Mouse (Mus musculus) stomach, embryonic 14.5 days (tissue): Measurements from ENCODE around the gene Agl. TPM values are rescaled to one million over a fixed set of nuclear protein-coding genes. Genes with fewer than 3 reads are reported as not detected.
"Not testable (repeated sequence)": the region's sequence is repeated elsewhere in the genome, so short reads cannot be mapped to it uniquely, and the experiment has no call there.

Source experiments
- ATAC-seq: fragments of 200-750 bp; cut with Nextera tagmentation; 2 replicates; pipeline ENCODE4 v1.8.0; 2017; ENCODE audit warnings: low read depth, moderate TSS enrichment; ENCODE audit not compliant: insufficient number of reproducible peaks, insufficient read depth, low FRiP score
- H3K27ac ChIP-seq: fragments of 300-500 bp; sonication (generic); 2 replicates; pipeline ENCODE4 v1.5.1; 2014; ENCODE audit warnings: mild to moderate bottlenecking, low read length, moderate library complexity, mixed read lengths
- H3K27me3 ChIP-seq: fragments of 300-500 bp; sonication (generic); 2 replicates; pipeline ENCODE4 v1.6.1; 2014; ENCODE audit warnings: low read length, control low read depth, mixed read lengths; ENCODE audit not compliant: control insufficient read depth, insufficient read depth
- H3K36me3 ChIP-seq: fragments of 300-500 bp; sonication (generic); 2 replicates; pipeline ENCODE4 v1.6.1; 2014; ENCODE audit warnings: mild to moderate bottlenecking, control low read depth, low read length, moderate library complexity, mixed read lengths; ENCODE audit not compliant: control insufficient read depth, insufficient read depth
- H3K4me1 ChIP-seq: fragments of 300-500 bp; sonication (generic); 2 replicates; pipeline ENCODE4 v1.6.1; 2014; ENCODE audit warnings: low read length, control low read depth, mixed read lengths; ENCODE audit not compliant: control insufficient read depth, insufficient read depth
- H3K4me2 ChIP-seq: fragments of 300-500 bp; sonication (generic); replicated peaks from 2 replicates; pipeline ENCODE4 v1.6.1; 2014; ENCODE audit warnings: low read depth, low read length, control low read depth
- H3K4me3 ChIP-seq: fragments of 300-500 bp; sonication (generic); 2 replicates; pipeline ENCODE4 v1.5.1; 2014; ENCODE audit warnings: low read depth, low read length, control low read depth
- H3K9ac ChIP-seq: fragments of 300-500 bp; sonication (generic); replicated peaks from 2 replicates; pipeline ENCODE4 v1.6.1; 2014; ENCODE audit warnings: low read depth, mild to moderate bottlenecking, control low read depth, low read length, moderate library complexity, mixed read lengths
- H3K9me3 ChIP-seq: fragments of 300-500 bp; sonication (generic); 2 replicates; pipeline ENCODE4 v1.6.1; 2016; ENCODE audit warnings: low read depth, low read length, control low read depth; ENCODE audit not compliant: control insufficient read depth
- WGBS: fragments of 180-500 bp; shearing (Covaris S2); extraction: QIAGEN DNeasy Blood & Tissue Kit; methylation state at CpG from one replicate; pipeline ENCODE4 v1.1.7; 2014; 5-methylcytosine and 5-hydroxymethylcytosine counted together
- polyA plus RNA-seq: library from polyadenylated mRNA; unstranded; fragments of >200 nt; fragmentation: Nextera tagmentation; extraction: Ambion mirVana; gene quantifications from 2 replicates; pipeline ENCODE4 v1.2.1, GENCODE M21; 2014

The Agl gene
- polyA plus RNA-seq, 1 experiment from 2014 or later = 18.8 TPM

DNA sequence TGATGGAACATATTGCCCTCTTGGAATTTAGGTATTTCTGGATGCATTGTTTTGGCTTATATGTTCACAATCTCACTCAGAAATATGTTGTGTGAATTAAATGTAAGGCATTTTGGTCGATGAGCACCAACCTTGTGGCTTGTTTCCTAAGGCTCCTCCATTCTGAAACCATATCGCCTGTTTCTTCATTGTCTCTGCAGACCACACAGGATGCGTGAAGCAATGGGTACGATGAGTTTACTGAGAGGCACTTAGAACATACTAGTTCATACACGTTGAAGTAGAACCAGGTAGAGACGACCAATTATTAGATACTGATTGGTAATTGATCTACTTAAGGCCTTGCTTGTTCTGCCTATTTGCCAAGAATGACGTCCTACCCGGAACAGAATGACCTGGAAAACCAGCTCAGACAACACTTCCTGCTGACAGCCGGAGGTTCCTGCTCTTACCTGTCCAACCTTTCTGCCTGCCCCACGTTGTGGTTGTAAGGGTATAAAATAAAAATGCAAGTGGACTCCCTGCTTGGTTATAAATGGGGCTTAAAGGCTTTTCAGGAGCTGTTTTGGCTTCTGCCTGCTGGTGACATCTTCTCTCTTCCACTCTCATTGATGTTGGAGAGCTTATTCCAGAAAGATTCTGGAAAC, 21.4 kb upstream of the Agl start:
- Histone ChIP-seq H3K4me1 (no peaks in the 10 kb centered on the region), H3K27ac (no peak overlapping the region), H3K9me3 (no peaks in the 10 kb centered on the region), H3K4me3 (no peak overlapping the region), H3K9ac (no peak overlapping the region), H3K4me2 (no peak overlapping the region), H3K27me3 (no peaks in the 10 kb centered on the region), H3K36me3 (no peaks in the 10 kb centered on the region)
- ATAC-seq = no peak
- 84% methylated on average over 10 of the region's 10 CpGs for WGBS

DNA sequence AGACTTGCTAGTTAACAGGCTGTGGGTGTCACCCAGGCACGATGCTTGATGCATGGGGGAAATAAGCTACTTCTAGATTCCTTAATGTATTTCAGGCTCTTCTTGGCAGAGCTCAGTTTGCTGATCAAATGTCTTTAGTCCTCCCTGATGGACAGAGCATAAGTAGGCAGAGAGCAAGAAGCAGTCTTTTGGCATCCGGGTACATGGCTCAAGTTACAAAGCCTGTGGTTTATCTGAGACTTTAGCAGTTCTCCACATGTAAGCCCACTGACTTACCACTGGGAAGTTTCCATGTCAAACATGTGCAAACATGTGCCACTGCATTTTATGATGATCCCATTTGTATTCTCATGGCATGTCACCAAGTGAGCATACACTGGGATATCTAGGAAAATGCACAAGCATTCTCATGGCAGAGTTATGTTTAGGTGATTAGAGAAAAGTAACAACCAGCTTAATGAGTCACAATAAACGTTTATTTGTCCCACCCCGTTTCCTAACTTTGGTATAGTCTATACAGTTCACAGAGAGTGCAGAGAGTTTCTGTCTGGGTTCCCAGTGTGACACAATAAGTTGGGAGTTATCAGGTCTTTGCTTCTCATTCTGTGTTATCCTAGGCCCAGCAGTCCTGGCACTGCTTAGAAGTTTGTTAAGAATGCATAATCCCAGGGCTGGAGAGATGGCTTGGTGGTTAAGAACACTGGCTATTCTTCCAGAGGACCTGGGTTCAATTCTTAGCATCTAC, 18.7 kb upstream of the Agl start:
- H3K4me3 ChIP-seq = no peak overlapping the region
- no peak for ATAC-seq

DNA sequence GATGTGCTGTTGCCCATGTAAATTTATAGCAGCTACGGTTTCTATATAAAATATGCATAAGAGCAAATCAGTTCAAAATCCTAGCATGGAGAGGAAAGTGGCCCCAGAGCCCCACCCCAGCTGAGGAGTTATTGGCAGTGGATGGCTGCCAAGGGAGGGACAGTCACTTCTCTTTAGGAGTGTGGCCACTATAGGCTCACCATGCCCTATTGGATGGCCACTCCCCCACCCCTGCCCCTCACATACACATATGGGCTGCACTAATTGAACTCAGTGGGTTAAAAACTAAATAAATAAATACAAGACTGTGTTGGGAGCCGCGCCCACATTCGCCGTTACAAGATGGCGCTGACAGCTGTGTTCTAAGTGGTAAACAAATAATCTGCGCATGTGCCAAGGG, 9.3 kb upstream of the Agl start:
- no peak for ATAC-seq
- Histone ChIP-seq H3K4me2 (no peak overlapping the region), H3K27ac (no peak overlapping the region), H3K9ac (no peak overlapping the region), H3K9me3 (no peaks in the 10 kb centered on the region), H3K4me1 (no peaks in the 10 kb centered on the region), H3K36me3 (no peaks in the 10 kb centered on the region), H3K27me3 (no peaks in the 10 kb centered on the region), H3K4me3 (no peak overlapping the region)
- 91% methylated on average over 7 of the region's 7 CpGs for WGBS

More for the DNA sequence above, 18.7 kb upstream of the Agl start:
- 67% methylated on average over 4 of the region's 4 CpGs for WGBS
- no peak overlapping the region for H3K27ac ChIP-seq
- no peak overlapping the region for H3K9ac ChIP-seq
- H3K4me2 ChIP-seq = no peak overlapping the region
- no peaks in the 10 kb centered on the region for H3K4me1 ChIP-seq
- no peaks in the 10 kb centered on the region for H3K9me3 ChIP-seq
- H3K27me3 ChIP-seq = no peaks in the 10 kb centered on the region
- no peaks in the 10 kb centered on the region for H3K36me3 ChIP-seq

DNA sequence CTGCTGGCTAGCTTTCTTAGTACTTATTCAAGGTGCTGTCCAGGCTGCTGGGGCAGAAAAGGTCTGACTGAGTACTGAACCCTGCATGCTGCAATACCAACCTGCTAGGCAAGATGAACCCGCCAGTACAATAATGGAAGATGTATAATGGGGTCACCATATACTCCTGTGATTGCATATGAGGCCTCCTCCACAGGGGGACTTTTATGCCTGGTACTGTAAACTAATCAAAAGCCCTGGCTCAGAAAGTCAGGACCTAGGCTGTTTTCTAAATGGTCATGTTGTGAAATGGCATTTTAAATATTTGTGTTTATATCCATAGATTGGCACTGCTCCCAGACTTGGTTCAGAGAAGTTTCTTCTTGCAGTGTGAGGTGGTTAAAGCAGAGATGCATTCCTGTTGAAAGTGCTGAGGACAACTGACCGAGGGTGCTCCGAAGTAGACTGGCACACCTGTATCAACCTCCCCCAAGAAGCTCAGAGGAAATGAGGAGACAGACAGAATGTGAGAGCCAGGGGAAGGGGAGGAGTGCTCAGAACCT, 8.8 kb upstream of the Agl start:
- Histone ChIP-seq H3K27me3 (no peaks in the 10 kb centered on the region), H3K9ac (no peak overlapping the region), H3K36me3 (no peaks in the 10 kb centered on the region), H3K4me2 (no peak overlapping the region), H3K9me3 (no peaks in the 10 kb centered on the region), H3K4me1 (no peaks in the 10 kb centered on the region), H3K27ac (no peak overlapping the region), H3K4me3 (no peak overlapping the region)
- no peak for ATAC-seq
- 81% methylated on average over 3 of the region's 3 CpGs for WGBS

DNA sequence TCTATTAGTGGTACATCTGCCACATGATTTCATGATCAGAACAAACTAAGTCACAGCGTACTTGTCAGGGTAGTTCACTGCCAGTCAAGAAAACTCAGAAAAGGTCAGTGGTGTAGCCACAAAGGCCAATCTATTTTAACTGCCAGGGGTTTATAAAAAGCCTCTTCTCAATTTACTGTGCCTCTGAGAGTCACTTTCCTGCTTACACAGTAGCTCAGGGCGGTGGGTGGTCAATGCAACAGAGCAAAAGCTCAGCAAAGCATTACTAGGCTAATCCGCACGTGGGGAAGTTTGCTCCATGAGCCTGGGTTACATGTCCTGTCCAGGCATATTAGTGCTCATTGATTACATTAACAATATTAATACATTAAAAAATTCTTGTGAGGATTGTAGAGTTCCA, 8.0 kb upstream of the Agl start:
- no peak overlapping the region for H3K9ac ChIP-seq
- H3K4me2 ChIP-seq = no peak overlapping the region
- H3K9me3 ChIP-seq = no peaks in the 10 kb centered on the region
- H3K27ac ChIP-seq = no peak overlapping the region
- no peaks in the 10 kb centered on the region for H3K27me3 ChIP-seq
- H3K4me3 ChIP-seq = no peak overlapping the region
- H3K36me3 ChIP-seq = no peaks in the 10 kb centered on the region
- ATAC-seq = no peak
- WGBS = 71% methylated on average over 4 of the region's 4 CpGs
- no peaks in the 10 kb centered on the region for H3K4me1 ChIP-seq

DNA sequence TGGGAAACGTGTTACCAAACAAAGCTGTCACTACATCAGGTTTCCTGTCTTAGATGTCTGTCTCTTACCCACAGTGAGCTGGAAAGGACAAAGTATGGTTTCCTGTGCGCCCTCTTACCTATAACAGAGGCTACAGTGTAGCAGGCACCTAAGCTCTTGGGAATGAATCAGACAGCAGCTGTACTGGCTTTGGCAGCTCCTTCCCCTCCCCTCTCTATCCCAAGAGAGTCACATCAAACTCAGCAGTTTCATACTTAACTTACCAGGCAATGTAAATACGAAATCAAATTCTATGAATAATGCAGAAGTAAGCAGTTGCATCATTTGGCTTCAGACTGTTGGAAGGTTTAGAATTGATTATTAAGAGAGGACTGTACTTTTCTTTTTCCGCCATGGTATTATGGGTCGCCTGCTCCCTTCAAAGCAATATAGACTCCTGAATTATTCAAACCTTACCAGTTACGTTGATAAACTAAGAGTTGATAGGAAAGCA, 7.4 kb upstream of the Agl start:
- Histone ChIP-seq H3K4me1 (no peaks in the 10 kb centered on the region), H3K4me2 (no peak overlapping the region), H3K9ac (no peak overlapping the region), H3K27me3 (no peaks in the 10 kb centered on the region), H3K9me3 (no peaks in the 10 kb centered on the region), H3K36me3 (no peaks in the 10 kb centered on the region), H3K4me3 (no peak overlapping the region), H3K27ac (no peak overlapping the region)
- 77% methylated on average over 6 of the region's 6 CpGs for WGBS
- ATAC-seq = no peak

DNA sequence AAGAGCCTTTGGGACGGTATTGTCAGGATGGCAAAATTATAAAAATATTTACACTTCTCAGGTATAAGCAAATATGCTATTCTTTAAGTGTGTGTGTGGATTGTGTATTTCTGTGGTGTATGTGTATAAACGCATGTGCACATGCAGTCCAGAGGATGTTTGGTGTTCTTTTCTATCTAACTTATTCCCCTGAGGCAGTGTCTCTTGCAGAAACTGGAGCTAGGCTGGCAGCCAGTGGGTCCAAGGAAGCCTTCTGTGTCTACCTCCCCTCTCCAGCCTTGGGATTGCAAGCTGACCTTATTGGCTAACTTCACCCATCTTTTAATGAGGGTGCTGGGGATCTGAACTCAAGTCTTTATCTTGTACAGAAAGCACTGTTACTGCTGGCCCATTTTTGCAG, 5.0 kb upstream of the Agl start:
- 78% methylated on average over 2 of the region's 2 CpGs for WGBS
- Histone ChIP-seq H3K9ac (no peak overlapping the region), H3K4me3 (no peak overlapping the region), H3K4me1 (no peaks in the 10 kb centered on the region), H3K27me3 (no peaks in the 10 kb centered on the region), H3K4me2 (no peak overlapping the region), H3K9me3 (no peaks in the 10 kb centered on the region), H3K27ac (no peak overlapping the region), H3K36me3 (no peaks in the 10 kb centered on the region)
- no peak for ATAC-seq

DNA sequence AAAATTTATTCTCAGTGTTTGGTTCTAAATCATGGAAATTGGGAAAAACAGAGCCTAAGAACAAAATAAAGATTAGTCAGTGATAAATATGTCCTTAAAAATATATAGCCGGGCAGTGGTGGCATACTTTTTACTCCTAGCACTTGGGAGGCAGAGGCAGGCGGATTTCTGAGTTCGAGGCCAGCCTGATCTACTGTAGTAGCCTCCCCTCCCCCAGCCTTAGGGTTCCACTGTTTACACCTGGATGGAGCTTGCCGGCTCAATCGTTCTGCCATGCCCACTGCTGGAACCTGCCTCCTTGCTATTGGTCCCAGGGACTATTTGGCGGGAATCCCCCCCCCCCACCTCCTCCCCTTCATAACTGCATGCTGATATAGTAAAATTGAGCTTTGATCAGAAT, 2.4 kb upstream of the Agl start:
- not testable (repeated sequence) for H3K4me1 ChIP-seq, H3K36me3 ChIP-seq, H3K4me3 ChIP-seq, H3K4me2 ChIP-seq, H3K27ac ChIP-seq, ATAC-seq, H3K27me3 ChIP-seq, H3K9me3 ChIP-seq, H3K9ac ChIP-seq
- 84% methylated on average over 6 of the region's 6 CpGs for WGBS
